Mouse (Mus musculus) cerebellum, postnatal 10 days (tissue): ENCODE results near the gene Gm5105.
A peak's percentile ranks its signal among the peaks of the same experiment; 100 is the strongest.

Experiments
- DNase-seq, 2 experiments: peaks; one replicate each; pipeline ENCODE4 v3.0.0; 2021; ENCODE audit warnings: mixed read lengths in 2 of 2

Gene Gm5105

DNA sequence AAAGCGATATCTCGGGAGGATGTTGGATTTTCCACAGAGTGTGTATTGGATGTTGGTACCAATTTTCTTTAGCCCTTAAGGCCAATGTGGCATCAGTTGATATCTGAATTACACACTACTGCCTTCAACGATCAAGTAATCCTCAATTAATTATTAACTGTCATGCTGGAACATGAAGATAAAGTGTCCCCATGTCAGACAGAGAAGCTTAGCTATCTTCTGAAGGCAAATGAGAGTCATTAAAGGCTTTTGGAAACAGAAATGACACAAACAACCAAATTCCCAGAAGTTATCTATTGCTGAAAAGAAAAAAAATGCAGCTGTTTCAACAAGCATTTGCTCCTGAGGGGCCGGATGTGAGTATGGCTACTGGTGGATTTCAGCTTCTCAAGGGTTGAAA is 45.2 kb downstream of the Gm5105 start:
- no peak for DNase-seq

DNA sequence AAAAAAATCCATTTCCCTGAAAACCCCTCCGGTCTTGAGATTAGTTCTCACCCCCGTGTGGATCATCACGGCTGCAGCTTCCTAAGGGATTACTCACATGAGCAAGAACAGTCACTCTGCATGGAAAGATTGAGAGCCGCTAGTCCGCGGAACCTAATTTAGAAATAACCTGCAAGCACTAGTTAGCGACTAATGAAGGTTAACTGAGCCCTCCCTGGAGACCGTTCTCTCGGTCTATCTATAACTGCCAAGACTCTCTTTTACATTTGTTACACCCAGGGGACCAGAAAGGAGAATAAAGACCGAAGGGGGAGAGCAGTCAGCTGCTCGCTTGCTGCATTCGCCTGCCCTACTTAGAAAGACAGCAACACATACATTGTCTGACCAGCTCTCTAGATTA is 50.4 kb downstream of the Gm5105 start:
- no peak for DNase-seq

DNA sequence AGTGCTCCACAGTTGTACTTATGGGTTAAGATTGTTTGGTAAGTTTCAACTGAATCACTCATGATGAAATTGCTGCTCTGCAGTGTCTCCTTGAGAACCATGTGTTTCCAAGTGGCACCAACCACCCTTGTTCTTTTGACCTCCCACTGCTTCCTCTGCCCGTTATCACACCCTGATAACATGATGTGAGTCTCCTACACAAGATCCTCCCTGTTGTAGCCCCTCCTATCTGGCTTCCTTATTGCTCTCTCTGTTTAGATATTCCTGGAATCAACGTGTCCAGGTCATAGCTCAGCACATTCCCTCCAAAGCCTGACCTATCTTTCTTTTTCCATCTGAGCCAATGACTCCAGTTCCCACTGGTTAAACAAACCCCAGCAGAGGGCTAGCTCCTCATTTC is 52.5 kb downstream of the Gm5105 start:
- no peak for DNase-seq

DNA sequence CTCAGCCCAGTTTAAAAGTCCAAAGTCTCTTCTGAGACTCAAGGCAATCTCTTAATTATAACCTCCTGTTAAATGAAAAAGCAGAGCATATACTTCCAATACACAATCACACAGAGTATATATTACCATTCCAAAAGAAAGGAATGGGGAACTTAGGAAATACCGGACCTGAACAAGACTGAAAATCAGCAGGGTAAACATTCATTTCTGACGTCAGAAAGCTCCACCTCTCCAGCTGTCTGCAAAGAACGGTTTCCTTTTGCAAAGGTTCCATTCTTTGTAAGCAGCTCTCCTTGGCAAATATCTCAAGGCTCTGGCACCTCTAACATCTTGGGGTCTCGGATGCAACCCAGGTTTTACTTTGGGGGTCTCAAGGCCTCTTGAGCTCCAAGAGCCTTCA is 54.8 kb downstream of the Gm5105 start:
- no peak for DNase-seq

DNA sequence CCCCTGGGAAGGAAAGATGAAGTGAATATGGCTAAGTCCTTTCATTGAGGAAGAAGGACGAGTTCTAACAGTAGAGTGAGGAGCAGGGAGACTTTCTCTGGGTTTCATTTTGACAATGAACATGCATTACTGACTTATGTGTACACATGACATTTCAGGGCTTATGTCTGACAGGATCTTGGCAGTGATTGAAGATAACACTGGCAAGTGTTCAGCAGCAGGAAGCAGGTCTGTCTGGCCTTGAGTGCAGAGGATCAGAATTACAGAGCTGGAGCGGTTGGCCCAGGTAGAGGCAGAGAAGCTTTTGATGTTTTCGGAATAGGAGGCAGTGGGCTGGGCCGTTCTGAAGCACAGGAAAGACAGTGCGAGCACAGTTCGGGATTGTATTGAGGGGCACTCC is 59.0 kb downstream of the Gm5105 start:
- no peak for DNase-seq

DNA sequence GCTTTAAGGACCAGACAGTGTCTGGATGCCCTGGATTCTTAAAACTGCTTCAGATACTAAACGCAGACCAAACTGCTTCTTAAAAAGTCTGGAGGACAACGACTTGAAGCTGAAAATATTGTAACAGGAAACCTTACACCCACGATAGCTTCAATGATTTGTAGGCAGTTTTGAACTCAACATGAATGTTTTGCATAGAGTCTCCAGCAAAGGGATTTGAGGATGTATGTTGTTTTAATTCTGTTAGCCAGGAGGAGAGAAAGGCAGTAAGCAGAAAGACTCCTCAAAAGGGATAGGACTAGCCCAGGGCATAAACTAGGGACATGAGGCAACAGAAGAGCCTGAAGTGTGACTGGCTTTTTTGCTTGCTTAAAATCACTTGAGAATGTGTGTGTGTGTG is 60.3 kb downstream of the Gm5105 start:
- no peak for DNase-seq

DNA sequence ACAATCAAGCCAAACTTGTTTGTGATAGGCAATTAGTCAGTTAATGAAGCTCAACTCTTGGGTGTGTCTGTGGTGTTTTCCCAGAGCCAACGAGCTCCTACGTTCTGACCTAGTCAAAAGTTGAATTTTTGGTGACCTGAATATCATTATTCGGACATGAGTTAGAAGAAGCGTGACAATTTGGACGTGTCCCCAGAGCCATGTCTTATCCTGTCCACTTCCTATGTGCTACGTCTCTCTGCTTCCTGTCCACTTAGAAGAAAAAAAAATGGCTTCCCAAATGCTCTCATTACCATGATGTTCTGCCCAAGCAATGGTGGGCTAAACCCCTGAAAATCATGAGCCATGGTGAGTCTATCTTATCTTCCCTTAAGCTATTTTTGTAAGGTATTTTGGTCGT is 63.9 kb downstream of the Gm5105 start:
- DNase-seq = no peak

DNA sequence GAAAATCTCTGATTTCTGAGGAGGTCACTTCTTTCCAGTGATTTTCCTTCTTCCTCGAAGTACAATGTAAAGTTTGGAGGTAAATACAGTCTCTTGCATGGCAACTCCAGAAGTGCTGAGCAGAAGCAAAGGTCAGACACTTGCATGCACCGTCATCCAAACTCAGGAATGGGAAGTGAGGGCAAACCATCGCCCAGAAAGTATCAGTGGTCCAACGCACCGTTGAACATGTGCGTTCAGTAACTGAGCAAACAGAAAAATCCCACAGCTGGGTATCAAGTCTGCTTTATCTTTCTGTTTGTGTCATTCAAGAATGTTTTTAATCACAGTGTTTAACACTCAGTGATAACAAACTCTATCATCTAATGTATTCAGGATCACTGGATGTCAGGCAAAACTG is 64.6 kb downstream of the Gm5105 start:
- DNase-seq = no peak

DNA sequence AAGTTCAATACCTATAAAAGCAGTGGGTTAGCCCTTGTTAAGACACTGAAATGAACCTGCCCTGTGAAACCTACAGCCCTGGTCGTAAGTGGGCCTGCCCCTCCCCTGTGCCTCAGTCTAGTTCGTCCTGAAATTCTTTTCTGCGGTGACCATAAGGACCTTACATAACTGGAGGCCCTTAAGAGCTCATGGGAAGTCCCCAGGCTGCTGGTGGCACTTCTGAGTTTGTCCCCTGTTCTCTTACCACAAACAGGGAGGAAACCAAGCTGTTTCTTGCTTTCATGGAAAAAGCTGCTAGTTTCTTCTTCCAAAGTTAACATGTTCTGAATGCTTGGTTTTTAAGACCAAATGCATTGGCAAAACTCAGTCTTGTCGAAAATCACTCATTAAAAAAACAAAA is 65.3 kb downstream of the Gm5105 start:
- DNase-seq = no peak

DNA sequence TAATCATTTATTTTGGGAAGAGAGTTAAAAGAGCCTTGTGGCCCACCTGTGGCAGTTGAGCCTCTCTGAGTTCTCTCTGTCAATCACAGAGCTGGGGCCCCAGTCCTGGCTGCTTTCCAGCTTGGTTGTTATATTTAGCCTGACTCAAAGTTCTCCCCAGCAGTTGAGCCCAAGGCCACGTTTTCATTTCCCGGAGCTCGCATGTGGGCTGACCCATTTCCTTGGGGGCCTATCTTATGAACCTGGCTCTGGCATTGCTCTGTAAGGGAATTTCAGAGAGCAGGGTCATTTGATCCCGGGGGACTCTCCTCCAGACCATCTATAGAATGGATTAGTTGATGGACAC is 66.5 kb downstream of the Gm5105 start:
- peak; percentile 28 to 36 for DNase-seq

DNA sequence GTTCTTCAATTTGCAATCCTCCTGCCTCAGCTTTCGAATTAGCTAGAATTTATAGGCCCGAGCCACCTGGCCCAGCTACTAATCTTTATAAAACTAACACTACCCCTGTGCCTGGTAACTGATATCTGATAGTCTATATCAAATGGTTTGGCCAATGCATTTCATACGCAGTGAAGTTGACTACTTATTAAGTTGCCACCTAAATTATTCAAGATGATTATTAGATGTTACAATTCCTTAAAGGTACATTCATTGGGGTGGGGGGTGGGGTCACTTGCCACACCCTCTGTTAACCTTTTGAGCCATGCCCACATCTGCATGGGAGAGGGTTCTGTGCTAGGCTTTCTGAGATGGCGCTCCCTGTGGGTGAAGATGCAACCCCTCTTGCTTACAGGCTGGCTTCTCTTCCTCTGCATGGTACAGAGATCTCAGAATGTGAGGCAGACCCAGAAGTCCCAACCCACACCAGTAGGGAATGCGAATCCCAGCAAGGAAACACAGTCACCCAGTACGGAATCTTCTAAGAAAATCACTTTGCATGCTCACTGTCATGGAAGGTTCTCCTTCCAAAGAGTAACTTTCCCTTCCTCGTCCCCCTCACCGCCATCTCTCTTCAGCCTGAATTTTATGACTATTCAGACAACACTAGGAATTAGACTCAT is 67.0 kb downstream of the Gm5105 start:
- DNase-seq = no peak

DNA sequence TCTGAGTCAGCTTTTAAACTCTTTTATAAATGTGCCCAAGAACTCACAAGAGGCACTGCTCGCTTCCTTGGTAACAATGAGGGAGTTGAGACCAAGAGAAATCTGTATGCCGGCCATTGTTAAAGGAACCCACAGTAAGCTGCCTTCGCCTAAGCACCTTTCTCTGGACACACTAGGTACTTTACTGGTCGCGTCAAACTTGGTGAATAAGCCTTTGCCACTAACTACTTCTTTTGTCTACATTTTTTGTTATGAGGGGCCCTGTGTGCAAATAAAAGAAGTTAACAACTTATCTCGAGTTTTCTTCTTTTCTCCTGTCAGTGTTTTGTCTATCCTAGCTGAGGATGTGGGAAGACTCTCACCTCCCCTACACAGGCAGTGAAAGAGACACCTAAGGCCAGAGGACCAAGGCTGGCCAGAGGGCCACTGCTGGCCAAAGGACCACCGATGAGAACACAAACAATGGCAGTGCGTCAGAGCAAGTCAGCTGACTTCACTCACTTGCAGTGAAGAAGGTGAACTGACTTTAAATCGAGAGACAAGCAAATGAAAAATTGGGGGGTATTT is 67.9 kb downstream of the Gm5105 start:
- DNase-seq = no peak
